Mouse (Mus musculus) ES-E14 (cell line): ENCODE measurements around the gene Amy2a3. TPM values are rescaled to one million over a fixed set of nuclear protein-coding genes. Genes with fewer than 3 reads are reported as not detected.

Experiments used
- total RNA-seq: library from RNA; depleted of rRNA; stranded (reverse); fragments of 300-350 nt; gene quantifications from 2 replicates; pipeline ENCODE4 v1.2.3, GENCODE M21; 2012; rRNA removed

Gene Amy2a3
- total RNA-seq, 1 experiment: not detected

Other genes starting within 250 kb of the Amy2a3 start
- gene Amy2a5, start 65.2 kb downstream of the Amy2a3 start, total RNA-seq: not detected in 2 replicates
- not detected in 2 replicates for gene Amy2a4, start 32.6 kb downstream of the Amy2a3 start, total RNA-seq
- gene Amy2a2, start 32.6 kb upstream of the Amy2a3 start, total RNA-seq: not detected in 2 replicates
- not detected in 2 replicates for gene Amy2a1, start 208.4 kb upstream of the Amy2a3 start, total RNA-seq